Mouse (Mus musculus): ENCODE measurements around the gene Copz2. TPM values are rescaled to one million over a fixed set of nuclear protein-coding genes. Genes with fewer than 3 reads are reported as not detected.
A peak's percentile ranks its signal among the peaks of the same experiment; 100 is the strongest.

The Copz2 gene
- polyA plus RNA-seq, 1 experiment = 39.7 TPM

DNA sequence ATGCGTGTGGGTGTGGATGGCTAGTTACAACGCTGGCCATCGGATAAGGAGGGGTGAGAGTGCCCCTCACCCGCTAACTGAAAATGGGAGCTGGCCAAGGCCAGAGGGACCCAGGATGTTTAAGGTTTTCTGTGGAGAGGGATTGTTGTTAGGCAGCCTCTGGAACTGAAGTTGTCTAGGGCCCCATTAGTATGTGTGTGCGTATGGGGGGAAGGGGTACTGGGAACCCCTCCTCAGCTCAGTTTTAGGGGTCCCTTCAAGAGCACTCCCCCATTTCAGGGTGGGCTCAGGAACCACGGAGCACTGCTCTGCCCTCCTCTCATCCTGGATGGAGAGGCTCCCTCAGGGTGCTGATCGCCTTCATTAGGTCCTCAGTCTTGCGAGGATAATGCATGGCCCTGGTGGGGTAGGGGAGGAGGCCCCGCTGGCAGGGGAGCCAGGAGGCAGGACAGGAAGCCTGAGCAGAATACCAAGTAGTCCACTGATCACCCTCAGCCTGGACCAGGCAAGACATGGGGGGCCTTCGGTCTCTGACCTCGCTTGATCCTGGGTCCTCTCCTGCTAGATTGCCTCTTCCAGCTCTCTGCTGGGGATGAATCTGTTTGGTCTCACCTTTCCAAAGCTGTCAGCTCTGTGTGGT, 43.7 kb downstream of the Copz2 start:
- 73% methylated on average over 11 of the region's 11 CpGs for WGBS
- no peak overlapping the region for H3K4me3 ChIP-seq (replicated peaks; ENCODE audit: extremely low read depth, low read depth, low read length)
- no peak for DNase-seq
- no peak for TF ChIP-seq POLR2A (IDR thresholded peaks at IDR 0.05; ENCODE audit: borderline replicate concordance, extremely low read depth, low read depth, low read length)
- no peak for TF ChIP-seq CTCF (IDR thresholded peaks at IDR 0.05; ENCODE audit: insufficient read depth, low read length)
- no peaks in the 10 kb centered on the region for H3K4me1 ChIP-seq (ENCODE audit: control insufficient read depth, insufficient read depth, low read length)

DNA sequence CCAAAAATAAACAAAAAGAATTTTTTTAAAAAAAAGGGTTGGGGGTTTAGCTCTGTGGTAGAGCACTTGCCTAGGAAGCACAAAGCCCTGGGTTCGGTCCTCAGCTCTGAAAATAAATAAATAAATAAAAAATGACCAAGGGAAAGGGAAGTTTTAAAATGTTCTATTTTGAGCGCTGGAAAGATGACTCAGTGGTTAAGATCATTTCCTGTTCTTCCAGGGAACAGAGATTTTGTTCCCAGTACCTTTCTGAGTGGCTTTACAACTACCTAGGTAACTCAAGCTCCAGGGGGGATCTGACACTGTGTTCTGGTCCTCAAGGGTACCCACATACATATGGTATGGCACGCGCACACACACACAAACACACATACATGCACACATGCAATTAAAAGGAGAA, 46.2 kb downstream of the Copz2 start:
- Histone ChIP-seq H3K4me3 (replicated peaks; ENCODE audit: extremely low read depth, low read depth, low read length) (no peak overlapping the region), H3K4me1 (ENCODE audit: control insufficient read depth, insufficient read depth, low read length) (no peaks in the 10 kb centered on the region)
- no peak for DNase-seq
- TF ChIP-seq POLR2A (IDR thresholded peaks at IDR 0.05; ENCODE audit: borderline replicate concordance, extremely low read depth, low read depth, low read length) = no peak
- TF ChIP-seq CTCF (IDR thresholded peaks at IDR 0.05; ENCODE audit: insufficient read depth, low read length) = no peak
- WGBS = 58% methylated on average over 4 of the region's 4 CpGs

DNA sequence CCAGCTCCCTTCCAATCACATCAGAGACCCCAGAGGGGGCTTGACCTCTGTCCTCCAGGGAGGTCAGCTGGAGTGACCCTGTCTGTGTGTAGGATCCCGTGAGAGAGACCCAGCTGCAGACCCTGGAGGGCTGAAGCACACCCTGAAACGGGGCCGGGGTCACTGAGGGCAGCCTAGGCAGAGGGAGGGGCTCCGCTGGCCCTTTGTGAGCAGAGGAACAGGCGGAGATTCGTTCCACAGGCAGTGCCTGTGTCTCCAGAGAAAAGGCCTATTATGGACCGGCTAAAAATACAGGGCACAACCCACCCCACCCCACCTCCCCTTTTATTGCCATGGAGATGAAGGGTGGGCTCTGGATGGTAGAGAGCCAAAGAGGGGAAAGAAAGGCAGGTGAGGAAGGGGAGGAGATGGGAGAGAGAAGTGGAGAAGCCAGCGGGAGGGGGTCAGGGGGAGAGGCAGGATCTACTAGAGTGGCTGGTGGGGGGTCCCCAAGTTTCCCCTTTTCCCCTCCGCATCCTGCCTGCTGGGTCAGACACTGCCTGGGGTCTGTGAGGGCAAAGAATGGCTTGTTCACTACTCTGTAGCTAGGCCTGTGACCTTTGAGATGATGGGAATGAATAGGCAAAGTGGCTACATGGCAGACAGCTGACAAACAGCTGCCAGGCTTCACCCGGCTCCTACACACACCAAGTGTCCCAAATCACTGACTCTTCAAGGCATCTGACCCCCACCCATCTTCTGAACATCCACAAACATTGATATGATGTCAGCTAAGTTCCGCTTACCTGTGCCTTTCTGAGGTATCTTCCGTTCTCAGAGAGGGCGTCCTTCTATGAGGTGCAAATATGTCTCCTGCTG, 50.0 kb downstream of the Copz2 start:
- Histone ChIP-seq H3K4me3 (replicated peaks; ENCODE audit: extremely low read depth, low read depth, low read length) (no peak overlapping the region), H3K4me1 (ENCODE audit: control insufficient read depth, insufficient read depth, low read length) (no peaks in the 10 kb centered on the region; the same call in 1 of the 2 replicates)
- TF ChIP-seq POLR2A (IDR thresholded peaks at IDR 0.05; ENCODE audit: borderline replicate concordance, extremely low read depth, low read depth, low read length) = no peak
- no peak for TF ChIP-seq CTCF (IDR thresholded peaks at IDR 0.05; ENCODE audit: insufficient read depth, low read length)
- WGBS = 54% methylated on average over 13 of the region's 13 CpGs
- DNase-seq = no peak

DNA sequence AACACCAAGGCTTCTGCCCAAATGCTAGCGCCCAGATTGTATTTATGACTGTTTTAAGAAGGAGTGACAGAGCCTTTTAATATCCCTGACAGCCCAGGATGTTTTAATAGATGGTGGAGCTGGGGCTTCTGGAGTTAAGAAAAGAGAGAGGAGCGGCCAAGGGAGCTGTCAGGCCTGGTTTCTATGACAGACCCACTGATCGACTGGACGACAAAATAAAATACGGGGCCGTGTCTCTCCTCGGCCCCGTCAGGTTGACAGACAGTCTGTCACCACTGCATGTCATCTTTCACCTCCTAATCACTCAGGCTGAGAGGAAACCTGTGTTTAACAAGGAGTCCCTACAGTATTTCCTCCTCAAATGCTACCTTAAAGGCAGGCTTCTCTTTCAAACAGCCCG, 51.7 kb downstream of the Copz2 start:
- Histone ChIP-seq H3K4me3 (replicated peaks; ENCODE audit: extremely low read depth, low read depth, low read length) (no peak overlapping the region), H3K4me1 (ENCODE audit: control insufficient read depth, insufficient read depth, low read length) (no peaks in the 10 kb centered on the region; the same call in 1 of the 2 replicates)
- DNase-seq = no peak
- 73% methylated on average over 9 of the region's 9 CpGs for WGBS
- TF ChIP-seq CTCF (IDR thresholded peaks at IDR 0.05; ENCODE audit: insufficient read depth, low read length) (no peak), POLR2A (IDR thresholded peaks at IDR 0.05; ENCODE audit: borderline replicate concordance, extremely low read depth, low read depth, low read length) (no peak)

DNA sequence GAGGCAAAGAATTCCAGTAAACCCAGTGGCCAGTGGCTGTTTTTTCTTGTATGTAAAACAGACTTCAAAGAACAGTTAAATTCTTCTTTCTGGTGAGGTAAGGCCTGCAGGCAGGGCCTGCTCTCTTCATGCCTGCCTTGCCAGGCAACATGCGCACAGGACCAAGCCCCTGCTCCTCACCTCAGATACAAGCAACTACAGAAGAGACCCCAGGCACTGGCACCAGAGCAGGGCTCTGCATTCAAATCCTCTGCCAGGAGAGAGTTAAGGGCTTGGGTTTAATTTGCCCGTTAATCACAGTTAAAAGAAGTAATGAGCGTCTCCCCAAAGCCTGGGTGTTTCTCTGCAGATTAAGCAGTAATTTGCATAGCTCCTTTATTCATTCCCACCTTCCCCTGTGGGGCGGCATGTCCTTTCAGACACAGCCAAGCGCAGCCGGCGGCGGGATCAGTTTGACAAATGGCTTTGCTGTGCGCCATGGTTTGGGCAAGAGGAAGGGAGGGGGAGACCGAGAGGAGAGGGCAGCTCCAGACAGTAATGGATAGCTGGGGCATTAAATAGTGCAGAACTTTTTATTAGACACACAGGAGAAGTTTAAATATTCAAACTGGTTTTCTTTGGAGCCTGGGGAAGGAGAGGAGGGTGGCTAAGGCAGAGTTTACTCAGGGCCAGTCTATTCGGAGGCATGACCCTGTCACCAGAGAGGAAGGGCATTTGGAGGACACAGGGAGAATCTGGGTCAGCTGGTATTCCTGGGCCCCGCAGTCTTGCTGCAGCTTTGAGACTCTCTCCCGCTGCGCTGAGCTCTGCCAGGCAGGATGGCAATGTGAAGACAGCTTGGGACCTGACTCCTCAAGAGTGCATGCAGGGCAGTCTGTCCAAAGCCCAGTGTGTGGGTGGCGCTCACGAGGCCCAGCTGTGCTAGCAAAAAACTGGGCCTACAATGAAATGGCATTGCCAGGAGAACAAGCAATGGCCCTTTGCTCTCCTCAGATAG, 53.3 kb downstream of the Copz2 start:
- Histone ChIP-seq H3K4me3 (replicated peaks; ENCODE audit: extremely low read depth, low read depth, low read length) (no peak overlapping the region), H3K4me1 (ENCODE audit: control insufficient read depth, insufficient read depth, low read length) (peaks cover 2% of the 10 kb centered on the region; the same call in 1 of the 2 replicates)
- TF ChIP-seq POLR2A (IDR thresholded peaks at IDR 0.05; ENCODE audit: borderline replicate concordance, extremely low read depth, low read depth, low read length) (no peak), CTCF (IDR thresholded peaks at IDR 0.05; ENCODE audit: insufficient read depth, low read length) (no peak)
- DNase-seq = no peak
- 42% methylated on average over 16 of the region's 16 CpGs for WGBS

DNA sequence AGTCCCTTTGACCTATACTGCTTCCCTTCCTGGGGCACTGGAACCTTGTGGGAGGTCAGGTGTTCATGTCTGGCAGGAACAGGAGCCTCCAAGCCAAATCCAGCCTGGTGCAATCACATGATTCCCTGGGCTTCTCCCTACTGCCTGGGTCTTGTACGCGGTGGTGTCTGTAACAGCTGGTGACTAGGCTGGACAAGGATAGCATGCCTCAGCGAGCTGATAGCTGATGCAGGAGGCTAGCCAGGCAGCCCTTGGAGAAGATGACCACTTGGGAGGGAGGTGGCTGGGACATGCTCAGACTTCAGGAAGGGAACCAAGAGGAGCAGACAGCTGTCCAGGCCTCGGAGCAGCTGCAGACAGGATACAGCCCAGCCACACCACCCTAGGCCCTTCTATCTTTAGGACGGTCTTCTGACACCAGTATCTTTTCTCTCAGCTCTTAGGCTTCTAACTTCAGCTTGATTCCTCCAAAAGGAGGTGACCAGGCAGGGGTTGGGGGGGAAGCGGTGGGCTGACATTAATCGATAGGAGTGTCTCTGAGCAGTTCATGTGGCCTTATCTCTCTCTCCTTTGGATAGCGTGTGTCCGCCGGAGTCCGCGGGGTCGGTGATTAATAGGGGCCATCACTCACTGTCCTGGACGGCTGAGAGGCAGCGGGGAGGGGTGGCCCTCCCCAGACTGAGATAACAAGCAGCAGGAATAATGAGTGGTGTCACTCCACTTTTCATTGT, 56.9 kb downstream of the Copz2 start:
- TF ChIP-seq CTCF (IDR thresholded peaks at IDR 0.05; ENCODE audit: insufficient read depth, low read length) (no peak), POLR2A (IDR thresholded peaks at IDR 0.05; ENCODE audit: borderline replicate concordance, extremely low read depth, low read depth, low read length) (no peak)
- WGBS = 45% methylated on average over 15 of the region's 15 CpGs
- Histone ChIP-seq H3K4me1 (ENCODE audit: control insufficient read depth, insufficient read depth, low read length) (peaks cover 2% of the 10 kb centered on the region; the same call in 1 of the 2 replicates), H3K4me3 (replicated peaks; ENCODE audit: extremely low read depth, low read depth, low read length) (no peak overlapping the region)
- no peak for DNase-seq

DNA sequence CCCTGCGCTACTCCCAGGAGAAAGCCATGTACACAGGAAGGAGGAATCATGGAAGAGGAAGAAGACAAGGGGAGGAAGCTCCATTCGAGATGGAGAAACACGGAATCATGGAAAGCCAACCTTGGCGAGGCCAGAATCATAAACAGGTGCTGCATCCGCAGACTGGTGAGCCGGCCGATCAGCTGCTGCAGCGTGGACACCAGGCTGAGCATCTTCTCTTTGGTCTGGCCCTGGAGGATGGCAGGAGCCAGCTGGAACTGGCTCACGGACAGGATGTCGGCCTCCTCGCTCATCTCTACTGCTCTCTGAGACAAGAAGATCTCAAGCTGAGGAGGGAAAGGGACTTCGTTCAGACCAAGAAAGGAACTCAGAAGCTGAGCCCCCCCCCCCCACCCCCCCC, 58.9 kb downstream of the Copz2 start:
- 94% methylated on average over 12 of the region's 12 CpGs for WGBS
- no peak for DNase-seq
- Histone ChIP-seq H3K4me1 (ENCODE audit: control insufficient read depth, insufficient read depth, low read length) (peaks cover 2% of the 10 kb centered on the region; the same call in 1 of the 2 replicates), H3K4me3 (replicated peaks; ENCODE audit: extremely low read depth, low read depth, low read length) (no peak overlapping the region)
- TF ChIP-seq POLR2A (IDR thresholded peaks at IDR 0.05; ENCODE audit: borderline replicate concordance, extremely low read depth, low read depth, low read length) (no peak), CTCF (IDR thresholded peaks at IDR 0.05; ENCODE audit: insufficient read depth, low read length) (no peak)

DNA sequence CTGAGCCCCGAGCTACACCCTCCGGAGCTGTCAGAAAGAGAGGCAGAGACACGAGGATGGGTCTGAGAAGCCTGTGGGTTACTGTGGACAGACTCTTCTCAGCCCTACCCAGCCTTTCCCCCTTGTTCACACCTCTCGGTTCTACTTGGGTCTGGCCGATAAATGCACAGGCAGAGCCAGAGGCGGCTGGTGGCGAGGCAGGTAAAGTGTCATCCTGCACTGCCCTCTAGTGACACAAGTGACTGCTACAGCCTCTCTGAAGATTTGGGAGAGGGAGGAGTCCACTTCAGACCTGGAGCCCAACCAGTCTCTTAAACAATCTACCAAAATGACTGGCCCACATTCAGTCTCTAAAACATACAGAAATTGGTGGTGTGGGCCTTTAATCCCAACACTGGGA, 60.3 kb downstream of the Copz2 start:
- H3K4me3 ChIP-seq (replicated peaks; ENCODE audit: extremely low read depth, low read depth, low read length) = no peak overlapping the region
- peak; percentile 63 for DNase-seq
- TF ChIP-seq CTCF (IDR thresholded peaks at IDR 0.05; ENCODE audit: insufficient read depth, low read length) = peak; percentile 79
- no peak for TF ChIP-seq POLR2A (IDR thresholded peaks at IDR 0.05; ENCODE audit: borderline replicate concordance, extremely low read depth, low read depth, low read length)
- H3K4me1 ChIP-seq (ENCODE audit: control insufficient read depth, insufficient read depth, low read length) = peaks cover 2% of the 10 kb centered on the region; the same call in 1 of the 2 replicates
- 27% methylated on average over 7 of the region's 7 CpGs for WGBS

Other genes with a start within 250 kb of the Copz2 start
- gene Snx11, start 72.3 kb upstream of the Copz2 start, polyA plus RNA-seq (2012; rRNA removed) = 23.5 and 26.8 TPM in 2 replicates
- gene Cbx1, start 60.7 kb upstream of the Copz2 start, polyA plus RNA-seq (2012; rRNA removed) = 15.3 and 19.0 TPM in 2 replicates
- gene Nfe2l1, start 19.9 kb upstream of the Copz2 start, polyA plus RNA-seq (2012; rRNA removed) = 225 and 264 TPM in 2 replicates
- gene Cdk5rap3, start 66.6 kb downstream of the Copz2 start, polyA plus RNA-seq (2012; rRNA removed) = 25.4 and 30.1 TPM in 2 replicates
- 56.2 and 69.8 TPM in 2 replicates for gene Prr15l, start 78.2 kb downstream of the Copz2 start, polyA plus RNA-seq (2012; rRNA removed)
- gene Pnpo, start 94.1 kb downstream of the Copz2 start, polyA plus RNA-seq (2012; rRNA removed) = 20.7 and 24.0 TPM in 2 replicates
- 23.1 and 26.3 TPM in 2 replicates for gene Sp2, start 133.1 kb downstream of the Copz2 start, polyA plus RNA-seq (2012; rRNA removed)
- 5.0 and 8.5 TPM in 2 replicates for gene Sp6, start 163.5 kb downstream of the Copz2 start, polyA plus RNA-seq (2012; rRNA removed)
- 16.2 and 20.2 TPM in 2 replicates for gene Scrn2, start 180.1 kb downstream of the Copz2 start, polyA plus RNA-seq (2012; rRNA removed)
- gene Lrrc46, start 191.5 kb downstream of the Copz2 start, polyA plus RNA-seq (2012; rRNA removed) = 3.7 and 4.3 TPM in 2 replicates
- gene Mrpl10, start 191.7 kb downstream of the Copz2 start, polyA plus RNA-seq (2012; rRNA removed) = 64.8 and 80.5 TPM in 2 replicates
- gene Osbpl7, start 200.8 kb downstream of the Copz2 start, polyA plus RNA-seq (2012; rRNA removed) = 15.7 and 18.1 TPM in 2 replicates